Mouse (Mus musculus): ENCODE results near the gene Zmym4. TPM values are rescaled to one million over a fixed set of nuclear protein-coding genes. Genes with fewer than 3 reads are reported as not detected.

Gene Zmym4
- total RNA-seq, 2 experiments from 2014 or later = 14.8 to 27.3 TPM

- no peak for ATAC-seq (ENCODE audit: poor library complexity, severe bottlenecking)
These were observed 24.5 kb downstream of the Zmym4 start for GRCm38 (mm10) chr4:126943421-126943820.

- no peak for ATAC-seq (ENCODE audit: poor library complexity, severe bottlenecking)
These were observed 25.1 kb downstream of the Zmym4 start for GRCm38 (mm10) chr4:126942846-126943245.

GRCm38 (mm10) chr4:126927701-126928100 is 40.2 kb downstream of the Zmym4 start:
- ATAC-seq (ENCODE audit: poor library complexity, severe bottlenecking) = no peak

- ATAC-seq (ENCODE audit: poor library complexity, severe bottlenecking) = peak; percentile 49; the same call in 1 of the 2 replicates
These were observed 78.1 kb downstream of the Zmym4 start for GRCm38 (mm10) chr4:126889879-126890278.

- ATAC-seq (ENCODE audit: poor library complexity, severe bottlenecking) = no peak
These were observed 82.0 kb downstream of the Zmym4 start for GRCm38 (mm10) chr4:126885953-126886352.

GRCm38 (mm10) chr4:126883602-126884001 is 84.3 kb downstream of the Zmym4 start:
- no peak for ATAC-seq (ENCODE audit: poor library complexity, severe bottlenecking)

- ATAC-seq (ENCODE audit: poor library complexity, severe bottlenecking) = no peak
These were observed 88.2 kb downstream of the Zmym4 start for GRCm38 (mm10) chr4:126879560-126880275.

GRCm38 (mm10) chr4:126872717-126873116 is 95.2 kb downstream of the Zmym4 start:
- ATAC-seq (ENCODE audit: poor library complexity, severe bottlenecking) = no peak

GRCm38 (mm10) chr4:126868699-126869098 is 99.2 kb downstream of the Zmym4 start:
- ATAC-seq (ENCODE audit: poor library complexity, severe bottlenecking) = no peak

GRCm38 (mm10) chr4:126861514-126862266 is 106.2 kb downstream of the Zmym4 start:
- peak; percentile 52 for ATAC-seq (ENCODE audit: poor library complexity, severe bottlenecking)

- ATAC-seq (ENCODE audit: poor library complexity, severe bottlenecking) = no peak
These were observed 107.5 kb downstream of the Zmym4 start for GRCm38 (mm10) chr4:126860268-126860986.

GRCm38 (mm10) chr4:126852971-126853370 is 115.0 kb downstream of the Zmym4 start:
- no peak for ATAC-seq (ENCODE audit: poor library complexity, severe bottlenecking)

GRCm38 (mm10) chr4:126850778-126851080 is 117.2 kb downstream of the Zmym4 start:
- no peak for ATAC-seq (ENCODE audit: poor library complexity, severe bottlenecking)

- 0 out of 2 replicates have a peak, but pooled peaks have one; percentile 14 for ATAC-seq (ENCODE audit: poor library complexity, severe bottlenecking)
These were observed 117.7 kb downstream of the Zmym4 start for GRCm38 (mm10) chr4:126850019-126850777.

GRCm38 (mm10) chr4:126846971-126847370 is 121.0 kb downstream of the Zmym4 start:
- no peak for ATAC-seq (ENCODE audit: poor library complexity, severe bottlenecking)

GRCm38 (mm10) chr4:126845664-126846063 is 122.3 kb downstream of the Zmym4 start:
- ATAC-seq (ENCODE audit: poor library complexity, severe bottlenecking) = no peak

GRCm38 (mm10) chr4:126842911-126843310 is 125.0 kb downstream of the Zmym4 start:
- no peak for ATAC-seq (ENCODE audit: poor library complexity, severe bottlenecking)

- ATAC-seq (ENCODE audit: poor library complexity, severe bottlenecking) = no peak
These were observed 126.9 kb downstream of the Zmym4 start for GRCm38 (mm10) chr4:126840996-126841560.

GRCm38 (mm10) chr4:126839873-126840272 is 128.1 kb downstream of the Zmym4 start:
- ATAC-seq (ENCODE audit: poor library complexity, severe bottlenecking) = peak; percentile 96

- ATAC-seq (ENCODE audit: poor library complexity, severe bottlenecking) = no peak
These were observed 129.1 kb downstream of the Zmym4 start for GRCm38 (mm10) chr4:126838799-126839198.

GRCm38 (mm10) chr4:126831122-126831521 is 136.8 kb downstream of the Zmym4 start:
- no peak for ATAC-seq (ENCODE audit: poor library complexity, severe bottlenecking)
